Mouse (Mus musculus): ENCODE data around the gene Vstm5.
"Not testable (repeated sequence)": the region's sequence is repeated elsewhere in the genome, so short reads cannot be mapped to it uniquely, and the experiment has no call there.

Gene Vstm5

GRCm38 (mm10) chr9:15263487-15263886 lies 24.6 kb downstream of the Vstm5 start:
- no peak for DNase-seq

- no peak for DNase-seq
These were observed 35.1 kb downstream of the Vstm5 start for GRCm38 (mm10) chr9:15273981-15274380.

- no peak for DNase-seq
These were observed 38.0 kb downstream of the Vstm5 start for GRCm38 (mm10) chr9:15276855-15277254.

- DNase-seq = no peak
These were observed 39.5 kb downstream of the Vstm5 start for GRCm38 (mm10) chr9:15278343-15278742.

GRCm38 (mm10) chr9:15279139-15279648 lies 40.3 kb downstream of the Vstm5 start:
- DNase-seq = no peak

- DNase-seq = peak; percentile 93
These were observed 41.0 kb downstream of the Vstm5 start, which contains the start of gene Med17 for GRCm38 (mm10) chr9:15279649-15280490. Gene Med17 (minus strand): TSS chr9:15279931.

GRCm38 (mm10) chr9:15280491-15280879 lies 41.6 kb downstream of the Vstm5 start:
- no peak for DNase-seq

GRCm38 (mm10) chr9:15285443-15285842 lies 46.6 kb downstream of the Vstm5 start:
- no peak for DNase-seq

- DNase-seq = no peak
These were observed 49.0 kb downstream of the Vstm5 start for GRCm38 (mm10) chr9:15287846-15288245.

GRCm38 (mm10) chr9:15288402-15288801 lies 49.6 kb downstream of the Vstm5 start:
- DNase-seq = no peak

GRCm38 (mm10) chr9:15289251-15289650 lies 50.4 kb downstream of the Vstm5 start:
- DNase-seq = no peak

- no peak for DNase-seq
These were observed 58.3 kb downstream of the Vstm5 start for GRCm38 (mm10) chr9:15297112-15297511.

- no peak for DNase-seq
These were observed 59.6 kb downstream of the Vstm5 start for GRCm38 (mm10) chr9:15298451-15298850.

GRCm38 (mm10) chr9:15300056-15300455 lies 61.2 kb downstream of the Vstm5 start:
- no peak for DNase-seq

GRCm38 (mm10) chr9:15301399-15301798 lies 62.6 kb downstream of the Vstm5 start:
- DNase-seq = no peak

- DNase-seq = not testable (repeated sequence)
These were observed 63.2 kb downstream of the Vstm5 start for GRCm38 (mm10) chr9:15302006-15302405.

- no peak for DNase-seq
These were observed 64.0 kb downstream of the Vstm5 start for GRCm38 (mm10) chr9:15302881-15303280.

GRCm38 (mm10) chr9:15305503-15306397 lies 66.9 kb downstream of the Vstm5 start, which contains the start of gene Taf1d:
Gene Taf1d (plus strand): TSS chr9:15306214.
- DNase-seq = peak; percentile 94

- DNase-seq = no peak
These were observed 67.7 kb downstream of the Vstm5 start, which contains the start of gene 4931406C07Rik for GRCm38 (mm10) chr9:15306398-15307119. Gene 4931406C07Rik (minus strand): TSS chr9:15306448.

- DNase-seq = no peak
These were observed 68.4 kb downstream of the Vstm5 start for GRCm38 (mm10) chr9:15307257-15307656.

- no peak for DNase-seq
These were observed 69.4 kb downstream of the Vstm5 start for GRCm38 (mm10) chr9:15308254-15308653.
